Mouse (Mus musculus) kidney, adult 18-20 months (tissue): ENCODE measurements at regions not wholly inside any gene's neighbourhood (a gene's known extent, or its start where the extent isn't known, plus 50 kb on each side); places are given as distances from the start of the nearest gene placed in this dataset.

Experiments used
- DNase-seq: peaks from one replicate; pipeline ENCODE4 v3.0.0; 2021

- DNase-seq: no peak
Observed at GRCm38 (mm10) chr10:66433490-66433889, 662.4 kb upstream of the Jmjd1c start.

GRCm38 (mm10) chr10:66470684-66471083, 625.2 kb upstream of the Jmjd1c start:
- DNase-seq: no peak

GRCm38 (mm10) chr10:66472038-66472437, 623.9 kb upstream of the Jmjd1c start:
- no peak for DNase-seq

GRCm38 (mm10) chr10:66475187-66475735, 620.7 kb upstream of the Jmjd1c start:
- no peak for DNase-seq

GRCm38 (mm10) chr10:66490871-66491270, 605.1 kb upstream of the Jmjd1c start:
- DNase-seq: no peak

- DNase-seq: no peak
Observed at GRCm38 (mm10) chr10:66491850-66492249, 604.1 kb upstream of the Jmjd1c start.

- DNase-seq: no peak
Observed at GRCm38 (mm10) chr10:66539846-66540245, 556.1 kb upstream of the Jmjd1c start.

- no peak for DNase-seq
Observed at GRCm38 (mm10) chr10:66546656-66547055, 549.3 kb upstream of the Jmjd1c start.

GRCm38 (mm10) chr10:66547660-66548059, 548.3 kb upstream of the Jmjd1c start:
- no peak for DNase-seq

GRCm38 (mm10) chr10:66548073-66548472, 547.9 kb upstream of the Jmjd1c start:
- no peak for DNase-seq

- no peak for DNase-seq
Observed at GRCm38 (mm10) chr10:66552919-66553318, 543.0 kb upstream of the Jmjd1c start.

- DNase-seq: no peak
Observed at GRCm38 (mm10) chr10:66554259-66554658, 541.7 kb upstream of the Jmjd1c start.

- no peak for DNase-seq
Observed at GRCm38 (mm10) chr10:66558097-66558840, 537.7 kb upstream of the Jmjd1c start.

GRCm38 (mm10) chr10:66565374-66565773, 530.6 kb upstream of the Jmjd1c start:
- DNase-seq: no peak

GRCm38 (mm10) chr10:66574846-66575535, 520.9 kb upstream of the Jmjd1c start:
- DNase-seq: no peak

GRCm38 (mm10) chr10:66593001-66593400, 502.9 kb upstream of the Jmjd1c start:
- DNase-seq: no peak

- no peak for DNase-seq
Observed at GRCm38 (mm10) chr10:66593506-66593905, 502.4 kb upstream of the Jmjd1c start.

GRCm38 (mm10) chr10:66597952-66598351, 498.0 kb upstream of the Jmjd1c start:
- no peak for DNase-seq

- DNase-seq: no peak
Observed at GRCm38 (mm10) chr10:66607141-66607540, 488.8 kb upstream of the Jmjd1c start.

GRCm38 (mm10) chr10:66616280-66616679, 479.6 kb upstream of the Jmjd1c start:
- no peak for DNase-seq

- DNase-seq: no peak
Observed at GRCm38 (mm10) chr10:66630996-66631395, 464.9 kb upstream of the Jmjd1c start.

GRCm38 (mm10) chr10:66640890-66641847, 454.8 kb upstream of the Jmjd1c start:
- no peak for DNase-seq

- DNase-seq: no peak
Observed at GRCm38 (mm10) chr10:66641966-66642365, 454.0 kb upstream of the Jmjd1c start.
